Mouse (Mus musculus) kidney, adult 18-20 months (tissue): ENCODE data around the gene Rnf169.

ENCODE experiments used
- DNase-seq: peaks from one replicate; pipeline ENCODE4 v3.0.0; 2021

Gene Rnf169

DNA sequence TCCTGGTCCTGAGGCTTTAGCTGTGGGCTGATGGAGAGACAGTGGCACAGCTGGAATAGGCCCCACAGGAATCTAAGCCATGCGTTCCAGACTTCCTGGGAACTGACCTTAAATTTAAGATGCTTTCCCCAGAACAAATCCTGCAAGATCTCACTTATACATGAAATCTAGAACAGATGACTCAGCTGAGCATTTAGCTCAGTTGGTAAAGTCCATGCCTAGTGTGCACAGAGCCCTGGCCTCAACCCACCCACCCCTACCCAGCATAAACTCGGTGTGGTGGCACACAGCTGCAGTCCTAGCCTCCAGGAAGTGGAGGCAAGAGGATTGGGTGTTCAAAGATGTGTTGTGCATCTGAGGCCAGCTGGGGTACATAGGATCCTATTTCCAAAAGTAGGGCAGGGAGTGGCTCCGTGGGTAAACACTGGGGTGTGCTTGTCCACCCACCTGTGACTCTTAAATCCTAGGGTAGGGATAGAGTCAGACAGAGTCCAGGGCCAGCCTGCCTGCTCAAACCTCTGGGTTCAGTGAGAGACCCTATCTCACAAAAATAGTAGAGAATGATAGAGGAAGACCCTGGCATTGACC, 90.0 kb downstream of the Rnf169 start:
- DNase-seq = no peak

DNA sequence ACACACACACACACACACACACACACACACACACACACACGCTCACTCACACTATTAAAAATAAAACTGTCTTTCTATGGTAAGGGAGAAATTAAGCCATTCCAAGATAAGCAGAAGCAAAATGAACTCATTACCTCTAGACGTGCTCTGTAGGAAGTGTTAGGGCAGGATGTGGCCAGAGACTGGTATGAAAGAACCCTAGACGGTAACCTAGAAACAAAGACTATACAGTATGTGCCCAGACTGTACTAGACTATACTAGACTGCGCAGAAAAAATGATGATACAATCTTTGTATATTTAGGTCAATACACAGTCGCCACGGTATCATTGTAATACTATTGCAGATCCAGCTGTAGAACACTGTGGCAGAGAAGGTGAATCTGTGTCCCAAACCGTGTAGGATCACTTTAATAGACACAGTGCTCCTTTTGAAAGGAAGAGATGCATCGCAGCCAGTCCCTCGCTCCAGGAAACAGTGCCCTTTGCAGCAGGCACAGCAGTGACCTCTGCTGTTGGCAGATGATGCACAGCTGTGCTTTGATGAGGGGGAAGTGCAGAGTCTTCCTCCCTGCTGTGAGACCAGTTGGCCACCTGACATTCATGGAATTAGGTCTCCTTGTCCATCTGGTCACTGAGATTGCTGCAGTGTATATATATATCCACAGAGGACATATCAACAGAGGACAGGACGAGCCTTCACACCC, 90.9 kb downstream of the Rnf169 start:
- no peak for DNase-seq

GRCm38 (mm10) chr7:99887743-99888142, 92.5 kb downstream of the Rnf169 start:
- DNase-seq = no peak

DNA sequence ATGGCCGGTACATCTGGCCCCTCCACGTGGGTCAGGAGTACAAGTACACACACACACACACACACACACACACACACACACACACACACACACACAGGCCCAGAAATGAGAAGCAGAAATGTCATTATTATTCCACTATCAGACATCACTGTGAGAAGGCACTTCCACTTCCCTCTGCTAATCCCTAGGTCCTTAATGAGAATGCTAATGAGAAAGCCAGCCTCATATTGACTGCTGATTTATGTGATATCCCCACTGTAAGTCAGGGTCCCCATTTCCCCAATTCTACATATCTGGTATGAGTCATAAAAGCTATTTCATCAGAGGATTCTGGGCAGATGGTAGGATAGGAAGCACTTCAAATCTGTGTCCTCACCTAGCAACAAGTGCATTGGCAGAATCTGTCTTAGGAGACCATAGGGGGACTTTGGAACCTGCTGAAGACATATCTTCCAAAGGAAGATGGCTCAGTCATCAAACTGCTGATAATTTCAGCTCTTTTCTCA, 93.0 kb downstream of the Rnf169 start:
- DNase-seq = no peak

- no peak for DNase-seq
Measured at GRCm38 (mm10) chr7:99878254-99878653, 102.0 kb downstream of the Rnf169 start.

DNA sequence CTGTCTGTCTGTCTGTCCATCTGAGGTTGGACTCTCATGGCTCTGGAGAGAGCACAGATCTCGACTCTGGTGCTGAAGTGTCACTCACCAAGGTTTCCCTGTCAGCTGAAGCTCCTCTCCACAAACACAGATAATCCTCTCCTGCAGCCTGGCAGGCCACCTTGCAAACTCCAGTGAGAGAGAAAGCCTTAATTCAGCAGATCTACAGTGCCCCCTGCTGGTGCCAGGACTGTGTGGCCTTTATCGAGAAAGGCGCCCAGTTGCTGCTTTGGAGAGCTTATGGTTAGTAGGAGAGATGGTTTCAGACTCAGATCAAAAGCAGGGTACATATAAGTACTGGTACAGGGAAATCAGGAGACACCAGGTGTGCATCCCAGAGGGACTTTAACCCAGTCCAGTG, 103.9 kb downstream of the Rnf169 start:
- peak; percentile 80 for DNase-seq

GRCm38 (mm10) chr7:99875891-99876290, 104.4 kb downstream of the Rnf169 start:
- DNase-seq = no peak

GRCm38 (mm10) chr7:99873965-99874364, 106.3 kb downstream of the Rnf169 start:
- DNase-seq = no peak
